Comparison of ENCODE assay signal across 11 mouse cellular contexts in the genomic region with DNA sequence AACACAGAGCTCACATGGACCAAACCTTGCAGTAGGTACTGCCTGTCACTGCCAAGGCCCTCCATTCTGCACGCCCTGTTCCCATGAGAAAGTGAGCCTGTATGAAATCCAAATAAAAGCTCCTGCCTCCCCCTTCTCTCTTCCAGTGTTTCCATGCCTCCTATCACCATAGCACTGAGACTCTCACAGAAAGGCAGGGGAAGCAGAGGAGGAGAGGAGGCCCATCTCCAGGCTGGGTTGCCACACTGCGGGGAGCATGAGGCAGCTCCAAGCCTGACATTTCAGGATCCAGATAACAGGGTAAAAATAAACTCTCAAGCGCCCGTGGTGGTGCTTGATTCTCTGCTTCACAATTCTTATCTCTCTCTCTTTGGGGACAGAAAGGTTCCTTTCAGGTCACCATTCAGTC.
A peak's percentile ranks its signal among the peaks of the same experiment; 100 is the strongest.
DNase-seq lines count a peak whose midpoint lies in the region; ATAC-seq lines count a peak whose summit lies in the region.
"Had no signal": no experiment of that assay in that cellular context is flagged by ENCODE, and none has a peak within 500 bp of the region (broad histone marks: within the 10 kb centered on the region; RNA-seq: fewer than 3 reads in every experiment).

No protein-coding gene starts in this region.

- ATAC-seq in midbrain, embryonic 16.5 days, result 0 out of 2 replicates have a peak, but pooled peaks have one; percentile 44
- ATAC-seq in midbrain, embryonic 11.5 days (ENCODE audit: low FRiP score), result no peak
- peak; percentile 45 for ATAC-seq in heart, embryonic 14.5 days (ENCODE audit: insufficient number of reproducible peaks, insufficient read depth, low FRiP score, low read depth)

- WGBS in midbrain, embryonic 16.5 days, result 78% methylated on average over 4 of the region's 4 CpGs
- WGBS in midbrain, embryonic 11.5 days, result 81% methylated on average over 4 of the region's 4 CpGs
- 10% methylated on average over 4 of the region's 4 CpGs for WGBS in heart, embryonic 14.5 days

- H3K27ac ChIP-seq in midbrain, embryonic 16.5 days (ENCODE audit: low read length), result no peak overlapping the region
- no peak overlapping the region for H3K27ac ChIP-seq in midbrain, embryonic 11.5 days (ENCODE audit: low read depth, low read length)
- peak overlapping the region; percentile 82 to 87 for H3K27ac ChIP-seq in heart, embryonic 14.5 days (replicated peaks in 1 of 2; ENCODE audit: control insufficient read depth in 1 of 2, insufficient read depth in 1 of 2, low read depth in 2 of 2, low read length in 2 of 2)
- H3K27ac ChIP-seq: embryonic facial prominence, embryonic 12.5 days; limb, embryonic 12.5 days; midbrain, embryonic 12.5 days had no signal

- no peaks in the 10 kb centered on the region for H3K36me3 ChIP-seq in midbrain, embryonic 16.5 days (ENCODE audit: control insufficient read depth, insufficient read depth, low read length)
- H3K36me3 ChIP-seq in midbrain, embryonic 11.5 days (ENCODE audit: control insufficient read depth, insufficient read depth, low read length), result no peaks in the 10 kb centered on the region
- H3K36me3 ChIP-seq in heart, embryonic 14.5 days (ENCODE audit: control insufficient read depth, insufficient read depth, low read length), result no peaks in the 10 kb centered on the region
- H3K36me3 ChIP-seq: embryonic facial prominence, embryonic 12.5 days; limb, embryonic 12.5 days; midbrain, embryonic 12.5 days had no signal

- H3K4me1 ChIP-seq in midbrain, embryonic 16.5 days (ENCODE audit: control insufficient read depth, insufficient read depth, low read length), result peaks cover 13% of the 10 kb centered on the region
- peaks cover 10% of the 10 kb centered on the region; the same call in 1 of the 2 replicates for H3K4me1 ChIP-seq in midbrain, embryonic 11.5 days (ENCODE audit: control insufficient read depth, insufficient read depth, low read length)
- peaks cover 41 to 61% of the 10 kb centered on the region in 2 experiments for H3K4me1 ChIP-seq in heart, embryonic 14.5 days (ENCODE audit: control insufficient read depth in 2 of 2, insufficient read depth in 2 of 2, low read length in 2 of 2)

- no peak overlapping the region for H3K4me2 ChIP-seq in midbrain, embryonic 16.5 days (ENCODE audit: low read length)
- H3K4me2 ChIP-seq in midbrain, embryonic 11.5 days, result no peak overlapping the region
- 0 out of 2 replicates have a peak overlapping the region, but pooled peaks have one; percentile 1 for H3K4me2 ChIP-seq in heart, embryonic 14.5 days (ENCODE audit: low read length)
- H3K4me2 ChIP-seq: embryonic facial prominence, embryonic 12.5 days; limb, embryonic 12.5 days; midbrain, embryonic 12.5 days had no signal

- no peaks in the 10 kb centered on the region for H3K27me3 ChIP-seq in midbrain, embryonic 16.5 days (ENCODE audit: control insufficient read depth, insufficient read depth, low read depth, low read length)
- no peaks in the 10 kb centered on the region for H3K27me3 ChIP-seq in midbrain, embryonic 11.5 days (ENCODE audit: control insufficient read depth, insufficient read depth, low read length)
- H3K27me3 ChIP-seq in heart, embryonic 14.5 days (ENCODE audit: control insufficient read depth, insufficient read depth, low read length), result no peaks in the 10 kb centered on the region
- H3K27me3 ChIP-seq: embryonic facial prominence, embryonic 12.5 days; limb, embryonic 12.5 days; midbrain, embryonic 12.5 days had no signal

- no peak overlapping the region for H3K9ac ChIP-seq in midbrain, embryonic 16.5 days (ENCODE audit: low read depth, low read length)
- no peak overlapping the region for H3K9ac ChIP-seq in midbrain, embryonic 11.5 days (ENCODE audit: low read length)
- no peak overlapping the region for H3K9ac ChIP-seq in heart, embryonic 14.5 days (ENCODE audit: low read length)
- H3K9ac ChIP-seq: embryonic facial prominence, embryonic 12.5 days; limb, embryonic 12.5 days; midbrain, embryonic 12.5 days had no signal

- H3K4me3 ChIP-seq in midbrain, embryonic 16.5 days (ENCODE audit: low read depth, low read length), result no peak overlapping the region
- H3K4me3 ChIP-seq in midbrain, embryonic 11.5 days (ENCODE audit: low read depth, low read length), result no peak overlapping the region
- H3K4me3 ChIP-seq in heart, embryonic 14.5 days (ENCODE audit: control insufficient read depth in 1 of 2, insufficient read depth in 1 of 2, low read depth in 1 of 2, low read length in 2 of 2), result no peak overlapping the region
- H3K4me3 ChIP-seq: embryonic facial prominence, embryonic 12.5 days; limb, embryonic 12.5 days; midbrain, embryonic 12.5 days had no signal

- no peaks in the 10 kb centered on the region for H3K9me3 ChIP-seq in midbrain, embryonic 16.5 days (replicated peaks; ENCODE audit: control insufficient read depth, low read length, poor library complexity, severe bottlenecking)
- H3K9me3 ChIP-seq in midbrain, embryonic 11.5 days (ENCODE audit: control insufficient read depth, low read length), result no peaks in the 10 kb centered on the region
- H3K9me3 ChIP-seq in heart, embryonic 14.5 days (ENCODE audit: control insufficient read depth, low read length), result no peaks in the 10 kb centered on the region
- H3K9me3 ChIP-seq: embryonic facial prominence, embryonic 12.5 days; limb, embryonic 12.5 days; midbrain, embryonic 12.5 days had no signal

- no peak for DNase-seq in midbrain, embryonic 11.5 days (ENCODE audit: low spot score, missing footprints)
- DNase-seq in left cerebral cortex, postnatal 10 days (ENCODE audit: extremely low spot score in 1 of 2, low spot score in 2 of 2), result peak; percentile 51 to 60
- DNase-seq in testis, postnatal 14 days (ENCODE audit: low spot score), result peak; percentile 46
- no peak for DNase-seq in thymus, adult 18-20 months
- DNase-seq in spleen, postnatal 4 days (ENCODE audit: low spot score in 2 of 2), result no peak
- DNase-seq in kidney, postnatal 4 days, result no peak

- intact Hi-C loops in left cerebral cortex, postnatal 10 days (cut with DNase I), result loop anchor here (2.0 kb wide), 1 partner anchor 33 kb away; no protein-coding TSS in a partner anchor

Comparison
In these comparisons a context has a peak if more than half of its experiments do, and no peak if none do; other contexts are left out.
1. H3K27ac ChIP-seq: peak in heart, embryonic 14.5 days (2 of 2); none in midbrain, embryonic 16.5 days (single experiment) and midbrain, embryonic 11.5 days (single experiment).
2. DNase-seq: peak in left cerebral cortex, postnatal 10 days (2 of 2) and testis, postnatal 14 days (single experiment); none in midbrain, embryonic 11.5 days (single experiment), thymus, adult 18-20 months (0 of 2), spleen, postnatal 4 days (0 of 2) and kidney, postnatal 4 days (0 of 2).